Mouse (Mus musculus) olfactory bulb, adult 2 months (tissue): ENCODE data around the gene Smc4. TPM values are rescaled to one million over a fixed set of nuclear protein-coding genes. Genes with fewer than 3 reads are reported as not detected.
A peak's percentile ranks its signal among the peaks of the same experiment; 100 is the strongest.
"Not testable (repeated sequence)": the region's sequence is repeated elsewhere in the genome, so short reads cannot be mapped to it uniquely, and the experiment has no call there.

Experiments used
- H3K27ac ChIP-seq: fragments of 200-500 bp; 2 replicates; pipeline ENCODE4 v1.5.1; 2012; ENCODE audit warnings: low read depth, low read length; ENCODE audit not compliant: insufficient read depth
- H3K4me1 ChIP-seq: fragments of 200-500 bp; 2 replicates; pipeline ENCODE4 v1.6.1; 2012; ENCODE audit warnings: low read length; ENCODE audit not compliant: control insufficient read depth, insufficient read depth
- H3K4me3 ChIP-seq: fragments of 200-500 bp; 2 replicates; pipeline ENCODE4 v1.5.1; 2012; ENCODE audit warnings: mild to moderate bottlenecking, low read depth, low read length, moderate library complexity; ENCODE audit not compliant: insufficient read depth
- CTCF ChIP-seq: fragments of 200-500 bp; IDR thresholded peaks from 2 replicates; pipeline ENCODE4 v1.5.1; 2012; ENCODE audit warnings: low read depth, mild to moderate bottlenecking, low read length, moderate library complexity; ENCODE audit not compliant: insufficient read depth
- POLR2A ChIP-seq: fragments of 200-500 bp; IDR thresholded peaks from 2 replicates; pipeline ENCODE4 v1.6.1; 2012; ENCODE audit warnings: mild to moderate bottlenecking, low read depth, low read length, moderate library complexity; ENCODE audit not compliant: insufficient read depth
- WGBS: fragments of 180-500 bp; shearing (Covaris S2); methylation state at CpG from one replicate; pipeline ENCODE4 v1.1.7; 2018; 5-methylcytosine and 5-hydroxymethylcytosine counted together
- polyA plus RNA-seq: library from polyadenylated mRNA; stranded (reverse); fragments of >200 nt; gene quantifications from 2 replicates; pipeline ENCODE4 v1.2.4, GENCODE M21; 2012; ENCODE audit warnings: low replicate concordance; ENCODE audit not compliant: missing spikeins, insufficient read depth, insufficient read length

Gene Smc4
- polyA plus RNA-seq, 1 experiment: 386 TPM

GRCm38 (mm10) chr3:69005338-69006245 lies 1.1 kb downstream of the Smc4 start:
- no peak for TF ChIP-seq CTCF
- TF ChIP-seq POLR2A: 0 out of 2 replicates have a peak, but pooled peaks have one; percentile 10

GRCm38 (mm10) chr3:69006246-69006760 lies 1.8 kb downstream of the Smc4 start:
- no peak for TF ChIP-seq POLR2A
- TF ChIP-seq CTCF: no peak
- Histone ChIP-seq H3K27ac (no peak overlapping the region), H3K4me3 (peak overlapping the region; percentile 57), H3K4me1 (peaks cover 5% of the 10 kb centered on the region; the same call in 1 of the 2 replicates)
- WGBS: 3% methylated on average over 21 of the region's 21 CpGs

More at GRCm38 (mm10) chr3:69005338-69006245, 1.1 kb downstream of the Smc4 start:
- Histone ChIP-seq H3K4me3 (peak overlapping the region; percentile 57), H3K27ac (no peak overlapping the region; the same call in 1 of the 2 replicates), H3K4me1 (peaks cover 5% of the 10 kb centered on the region; the same call in 1 of the 2 replicates)
- WGBS: under 1% methylated on average over 72 of the region's 72 CpGs

GRCm38 (mm10) chr3:69008873-69009272 lies 4.3 kb downstream of the Smc4 start:
- 88% methylated on average over 2 of the region's 2 CpGs for WGBS

GRCm38 (mm10) chr3:69017181-69017580 lies 12.6 kb downstream of the Smc4 start:
- Histone ChIP-seq H3K4me1 (no peaks in the 10 kb centered on the region), H3K27ac (no peak overlapping the region), H3K4me3 (no peak overlapping the region)
- 92% methylated on average over 3 of the region's 3 CpGs for WGBS
- TF ChIP-seq CTCF (no peak), POLR2A (no peak)

More at GRCm38 (mm10) chr3:69008873-69009272, 4.3 kb downstream of the Smc4 start:
- no peak for TF ChIP-seq CTCF
- TF ChIP-seq POLR2A: no peak
- H3K27ac ChIP-seq: no peak overlapping the region
- no peak overlapping the region for H3K4me3 ChIP-seq
- H3K4me1 ChIP-seq: peaks cover 5% of the 10 kb centered on the region; the same call in 1 of the 2 replicates

GRCm38 (mm10) chr3:69018635-69019034 lies 14.1 kb downstream of the Smc4 start:
- WGBS: 95% methylated on average over 2 of the region's 2 CpGs
- H3K4me3 ChIP-seq, H3K4me1 ChIP-seq, H3K27ac ChIP-seq: not testable (repeated sequence)

DNA sequence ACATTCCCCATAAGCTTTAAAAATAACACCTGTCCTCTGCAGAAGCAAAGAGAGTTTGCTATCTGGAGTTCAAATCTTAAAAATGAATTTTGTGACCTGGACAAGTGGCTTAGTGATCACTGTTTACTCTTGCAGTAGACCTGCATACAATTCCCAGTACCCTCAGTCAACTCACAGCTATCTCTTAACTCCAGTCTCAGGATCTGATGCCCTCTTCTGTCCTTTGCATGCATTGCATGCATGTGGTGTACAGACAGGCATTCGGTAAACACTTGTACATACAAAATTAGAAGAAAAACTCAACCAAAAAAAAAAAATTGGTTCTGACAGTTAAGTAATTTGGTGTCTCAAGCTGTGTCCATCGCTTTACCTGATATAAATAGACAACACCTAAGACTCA lies 15.7 kb downstream of the Smc4 start:
- H3K4me1 ChIP-seq: no peaks in the 10 kb centered on the region
- H3K27ac ChIP-seq: no peak overlapping the region
- no peak overlapping the region for H3K4me3 ChIP-seq
- TF ChIP-seq POLR2A (no peak), CTCF (no peak)
- 97% methylated on average over 2 of the region's 2 CpGs for WGBS

- no peak for TF ChIP-seq POLR2A
- no peak for TF ChIP-seq CTCF
- Histone ChIP-seq H3K4me1 (no peaks in the 10 kb centered on the region), H3K4me3 (no peak overlapping the region), H3K27ac (no peak overlapping the region)
Measured at GRCm38 (mm10) chr3:69020764-69021163, 16.2 kb downstream of the Smc4 start.

DNA sequence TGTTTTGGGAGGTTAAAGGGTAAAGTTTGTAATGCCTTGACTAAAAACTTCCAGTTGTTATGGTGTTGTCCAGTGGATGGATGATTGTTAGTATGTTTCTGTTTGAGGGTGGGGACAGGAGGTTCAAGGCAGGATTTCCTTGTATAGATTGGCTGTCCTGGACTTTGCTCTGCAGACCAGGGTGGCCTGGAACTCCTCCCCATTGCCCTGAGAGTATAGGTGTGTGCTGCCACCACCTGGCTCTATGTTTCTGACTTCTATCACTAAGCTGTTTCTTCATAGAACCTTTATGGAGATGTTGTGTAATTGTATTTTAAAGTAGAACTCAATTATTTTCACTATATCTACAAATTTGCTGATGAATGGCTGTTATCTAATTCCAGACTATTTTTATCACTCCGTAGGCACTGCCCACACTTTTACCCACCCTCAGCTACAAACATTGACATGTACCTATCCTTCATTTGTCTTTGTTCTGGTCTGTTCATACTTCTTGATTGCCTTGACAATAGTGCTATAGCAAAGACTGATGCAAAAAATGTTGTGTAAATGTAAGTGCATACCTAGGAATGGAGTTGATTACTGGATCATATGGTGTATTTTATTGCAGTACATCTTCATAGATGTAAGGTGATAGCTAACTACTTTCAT lies 21.7 kb downstream of the Smc4 start:
- 94% methylated on average over 1 of the region's 1 CpGs for WGBS
- H3K4me1 ChIP-seq: no peaks in the 10 kb centered on the region
- no peak overlapping the region for H3K27ac ChIP-seq
- no peak for TF ChIP-seq POLR2A
- TF ChIP-seq CTCF: no peak
- H3K4me3 ChIP-seq: no peak overlapping the region

- Histone ChIP-seq H3K4me3 (no peak overlapping the region), H3K27ac (no peak overlapping the region), H3K4me1 (no peaks in the 10 kb centered on the region)
- no peak for TF ChIP-seq CTCF
- no peak for TF ChIP-seq POLR2A
- WGBS: 76% methylated on average over 2 of the region's 2 CpGs
Measured at GRCm38 (mm10) chr3:69040105-69040504, 35.6 kb downstream of the Smc4 start.
